Comparison of ENCODE assay signal across 26 mouse cellular contexts in the genomic region with DNA sequence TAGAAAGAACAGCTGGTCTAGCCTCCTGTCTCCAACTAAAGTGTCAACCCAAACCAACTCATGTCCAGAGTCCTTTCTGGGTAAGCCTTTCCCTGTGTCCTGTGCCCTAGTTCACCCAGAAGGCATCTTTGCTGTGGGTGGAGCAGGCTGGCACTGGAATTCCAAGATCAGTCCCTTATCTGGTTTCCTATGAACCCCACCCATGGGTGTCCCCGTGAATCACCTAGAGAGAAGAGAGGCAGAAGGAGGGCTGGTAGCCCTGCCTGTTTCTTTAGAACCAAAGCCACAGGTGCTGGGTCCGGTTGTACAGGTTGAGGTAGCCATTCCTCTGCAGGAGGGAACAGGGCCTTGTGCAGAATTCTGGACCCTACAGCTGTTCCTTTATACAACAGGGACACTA. TPM values are rescaled to one million over a fixed set of nuclear protein-coding genes. Genes with fewer than 3 reads are reported as not detected.
A peak's percentile ranks its signal among the peaks of the same experiment; 100 is the strongest.
DNase-seq lines count a peak whose midpoint lies in the region; ATAC-seq and TF ChIP-seq lines count a peak whose summit lies in the region.
"Had no signal": no experiment of that assay in that cellular context is flagged by ENCODE, and none has a peak within 500 bp of the region (broad histone marks: within the 10 kb centered on the region; RNA-seq: fewer than 3 reads in every experiment).

No protein-coding gene starts in this region.

- H3K27ac ChIP-seq in liver, embryonic 12.5 days = no peak overlapping the region; the same call in 1 of the 2 replicates
- no peak overlapping the region for H3K27ac ChIP-seq in liver, embryonic 11.5 days (ENCODE audit: low read depth, low read length)
- H3K27ac ChIP-seq in intestine, postnatal 0 days (ENCODE audit: low read depth, low read length) = peak overlapping the region; percentile 97
- no peak overlapping the region for H3K27ac ChIP-seq in forebrain, embryonic 12.5 days
- H3K27ac ChIP-seq: embryonic facial prominence, embryonic 10.5 days; forebrain, embryonic 10.5 days; heart, adult 2 months; heart, embryonic 13.5 days; layer of hippocampus, adult 2 months had no signal

- H3K4me3 ChIP-seq in liver, embryonic 12.5 days = no peak overlapping the region
- H3K4me3 ChIP-seq in liver, embryonic 11.5 days (ENCODE audit: low read depth, low read length) = no peak overlapping the region
- no peak overlapping the region for H3K4me3 ChIP-seq in intestine, postnatal 0 days (ENCODE audit: low read depth, low read length)
- no peak overlapping the region for H3K4me3 ChIP-seq in forebrain, embryonic 12.5 days (replicated peaks)
- H3K4me3 ChIP-seq: embryonic facial prominence, embryonic 10.5 days; forebrain, embryonic 10.5 days; heart, adult 2 months; heart, embryonic 13.5 days; layer of hippocampus, adult 2 months had no signal

- peak; percentile 9; the same call in 1 of the 2 replicates for TF ChIP-seq CTCF in intestine, postnatal 0 days (IDR thresholded peaks at IDR 0.05; ENCODE audit: low read depth)

- H3K4me1 ChIP-seq in liver, embryonic 12.5 days = peaks cover 82% of the 10 kb centered on the region
- H3K4me1 ChIP-seq in liver, embryonic 11.5 days (replicated peaks; ENCODE audit: control insufficient read depth, insufficient read depth, low read length) = peaks cover 37% of the 10 kb centered on the region
- H3K4me1 ChIP-seq in intestine, postnatal 0 days (replicated peaks; ENCODE audit: control insufficient read depth, insufficient read depth, low read length) = peaks cover 22% of the 10 kb centered on the region
- H3K4me1 ChIP-seq in forebrain, embryonic 12.5 days = peaks cover 10% of the 10 kb centered on the region; the same call in 1 of the 2 replicates

- whole genome bisulfite sequencing in liver, embryonic 12.5 days (ENCODE audit: insufficient replicate concordance) = 40% methylated on average over 2 of the region's 2 CpGs
- WGBS in liver, embryonic 11.5 days = 66% methylated on average over 2 of the region's 2 CpGs
- WGBS in intestine, postnatal 0 days = 33% methylated on average over 2 of the region's 2 CpGs
- 92% methylated on average over 2 of the region's 2 CpGs for WGBS in forebrain, embryonic 12.5 days

- no peak for DNase-seq in liver, embryonic 11.5 days (ENCODE audit: low spot score)
- DNase-seq in c-Kit-positive CD71-positive TER-119-positive erythroid progenitor cells, embryonic 14.5 days (ENCODE audit: low spot score) = peak; percentile 64
- DNase-seq in lung, postnatal 4 days = peak; percentile 23 to 42
- no peak for DNase-seq in gastrocnemius, postnatal 10 days
- no peak for DNase-seq in right cerebral cortex, postnatal 36 days (ENCODE audit: low spot score in 2 of 2)
- DNase-seq: adrenal gland, postnatal 14 days; cerebellum, adult 9-10 months; forebrain, postnatal 0 days; gastrocnemius, postnatal 36 days; heart, adult 2 months; heart, postnatal 14 days; layer of hippocampus, postnatal 36 days; thymus, postnatal 25 days had no signal

- no peaks in the 10 kb centered on the region; the same call in 1 of the 2 replicates for H3K27me3 ChIP-seq in liver, embryonic 12.5 days (replicated peaks)
- H3K27me3 ChIP-seq in liver, embryonic 11.5 days (replicated peaks; ENCODE audit: control insufficient read depth, insufficient read depth, low read length) = no peaks in the 10 kb centered on the region
- no peaks in the 10 kb centered on the region for H3K27me3 ChIP-seq in intestine, postnatal 0 days (replicated peaks; ENCODE audit: control insufficient read depth, insufficient read depth, low read length)
- no peaks in the 10 kb centered on the region for H3K27me3 ChIP-seq in forebrain, embryonic 12.5 days
- H3K27me3 ChIP-seq: heart, embryonic 13.5 days had no signal

- H3K9me3 ChIP-seq in liver, embryonic 12.5 days (replicated peaks) = no peaks in the 10 kb centered on the region
- no peaks in the 10 kb centered on the region for H3K9me3 ChIP-seq in liver, embryonic 11.5 days (ENCODE audit: control insufficient read depth, low read length)
- H3K9me3 ChIP-seq in intestine, postnatal 0 days (ENCODE audit: control insufficient read depth) = no peaks in the 10 kb centered on the region
- no peaks in the 10 kb centered on the region for H3K9me3 ChIP-seq in forebrain, embryonic 12.5 days
- H3K9me3 ChIP-seq: embryonic facial prominence, embryonic 10.5 days; forebrain, embryonic 10.5 days; heart, embryonic 13.5 days had no signal

- no peak overlapping the region; the same call in 1 of the 2 replicates for H3K9ac ChIP-seq in liver, embryonic 12.5 days
- no peak overlapping the region for H3K9ac ChIP-seq in liver, embryonic 11.5 days (ENCODE audit: low read depth, low read length)
- H3K9ac ChIP-seq in intestine, postnatal 0 days (ENCODE audit: low read depth, low read length) = 0 out of 2 replicates have a peak overlapping the region, but pooled peaks have one; percentile 22
- H3K9ac ChIP-seq in forebrain, embryonic 12.5 days = no peak overlapping the region
- H3K9ac ChIP-seq: forebrain, postnatal 0 days; heart, embryonic 13.5 days had no signal

- peak overlapping the region; percentile 32 for H3K4me2 ChIP-seq in liver, embryonic 12.5 days
- no peak overlapping the region for H3K4me2 ChIP-seq in liver, embryonic 11.5 days
- H3K4me2 ChIP-seq in intestine, postnatal 0 days (replicated peaks; ENCODE audit: low read depth) = peak overlapping the region; percentile 45
- no peak overlapping the region for H3K4me2 ChIP-seq in forebrain, embryonic 12.5 days
- H3K4me2 ChIP-seq: heart, embryonic 13.5 days; midbrain, embryonic 11.5 days had no signal

- H3K36me3 ChIP-seq in liver, embryonic 12.5 days = no peaks in the 10 kb centered on the region
- H3K36me3 ChIP-seq in liver, embryonic 11.5 days (ENCODE audit: control insufficient read depth, insufficient read depth, low read length) = no peaks in the 10 kb centered on the region
- H3K36me3 ChIP-seq in intestine, postnatal 0 days (ENCODE audit: control insufficient read depth, insufficient read depth) = no peaks in the 10 kb centered on the region
- H3K36me3 ChIP-seq in forebrain, embryonic 12.5 days (replicated peaks) = no peaks in the 10 kb centered on the region
- H3K36me3 ChIP-seq: forebrain, embryonic 10.5 days; heart, embryonic 13.5 days had no signal

- ATAC-seq in liver, embryonic 12.5 days = peak; percentile 60; the same call in 1 of the 2 replicates
- no peak for ATAC-seq in liver, embryonic 11.5 days (replicated peaks; ENCODE audit: low FRiP score)
- peak; percentile 71 for ATAC-seq in intestine, postnatal 0 days
- no peak for ATAC-seq in forebrain, embryonic 12.5 days (ENCODE audit: low FRiP score)
- ATAC-seq: forebrain, postnatal 0 days had no signal

RNA-seq across cellular contexts. Expression of a gene that starts 9.4 kb away (rescaled TPM):
- polyA plus RNA-seq in liver, embryonic 12.5 days (2016; fragmentation: Nextera tagmentation; extraction: Ambion mirVana) = 8.9 and 11.6 TPM in 2 replicates
- polyA plus RNA-seq in liver, embryonic 11.5 days (2014; fragmentation: Nextera tagmentation; extraction: Ambion mirVana) = 13.8 and 14.1 TPM in 2 replicates
- polyA plus RNA-seq in intestine, postnatal 0 days (2015; fragmentation: Nextera tagmentation; extraction: Ambion mirVana) = 96.8 and 100 TPM in 2 replicates
- 10 to 100 TPM; 16.4 to 19.3 TPM for total RNA-seq in gastrocnemius, postnatal 10 days (2021)
- polyA plus RNA-seq in forebrain, embryonic 12.5 days (2016; fragmentation: Nextera tagmentation; extraction: Ambion mirVana) = 11.7 and 13.7 TPM in 2 replicates

RNA-seq across cellular contexts. Expression of a gene that starts 30.6 kb away (rescaled TPM):
- polyA plus RNA-seq in liver, embryonic 12.5 days (2016; fragmentation: Nextera tagmentation; extraction: Ambion mirVana) = not detected in 2 replicates
- polyA plus RNA-seq in liver, embryonic 11.5 days (2014; fragmentation: Nextera tagmentation; extraction: Ambion mirVana) = not detected in 2 replicates
- 0.31 and 0.90 TPM in 2 replicates for polyA plus RNA-seq in intestine, postnatal 0 days (2015; fragmentation: Nextera tagmentation; extraction: Ambion mirVana)
- not detected for total RNA-seq in gastrocnemius, postnatal 10 days (2021)
- not detected in 2 replicates for polyA plus RNA-seq in forebrain, embryonic 12.5 days (2016; fragmentation: Nextera tagmentation; extraction: Ambion mirVana)
- total RNA-seq: common myeloid progenitor, adult 5-6 weeks; forebrain, postnatal 0 days; gastrocnemius, postnatal 36 days; heart, adult 2 months; heart, postnatal 14 days; layer of hippocampus, adult 2 months; layer of hippocampus, postnatal 36 days; neutrophil, adult 5-6 weeks had no signal
- polyA plus RNA-seq: brain, embryonic 14.5 days; embryonic facial prominence, embryonic 10.5 days; forebrain, embryonic 10.5 days; forebrain, postnatal 0 days; heart, adult 2 months; heart, embryonic 13.5 days; hindbrain, embryonic 11.5 days; limb, embryonic 14.5 days; midbrain, embryonic 11.5 days had no signal

Comparison
In these comparisons a context has a peak if more than half of its experiments do, and no peak if none do; other contexts are left out.
1. ATAC-seq: peak in liver, embryonic 12.5 days (single experiment) and intestine, postnatal 0 days (single experiment); none in liver, embryonic 11.5 days (single experiment) and forebrain, embryonic 12.5 days (single experiment).
2. H3K4me2 ChIP-seq: peak in liver, embryonic 12.5 days (single experiment) and intestine, postnatal 0 days (single experiment); none in liver, embryonic 11.5 days (single experiment) and forebrain, embryonic 12.5 days (single experiment).
3. DNase-seq: peak in c-Kit-positive CD71-positive TER-119-positive erythroid progenitor cells, embryonic 14.5 days (single experiment) and lung, postnatal 4 days (2 of 2); none in liver, embryonic 11.5 days (single experiment), gastrocnemius, postnatal 10 days (single experiment) and right cerebral cortex, postnatal 36 days (0 of 2).